Mouse (Mus musculus) brain, embryonic 14.5 days (tissue): ENCODE measurements around the gene Tulp2.

Source experiments
- CTCF ChIP-seq: fragments of 200-500 bp; IDR thresholded peaks from 2 replicates; pipeline ENCODE4 v1.5.1; 2012; ENCODE audit warnings: inconsistent platforms, mild to moderate bottlenecking, moderate library complexity, borderline replicate concordance; ENCODE audit not compliant: insufficient read depth, insufficient read length; ENCODE audit errors: extremely low read depth
- POLR2A ChIP-seq: fragments of 200-500 bp; IDR thresholded peaks from 2 replicates; pipeline ENCODE4 v1.6.1; 2012; ENCODE audit warnings: mild to moderate bottlenecking, inconsistent platforms, borderline replicate concordance; ENCODE audit not compliant: poor library complexity, insufficient read depth, insufficient read length, severe bottlenecking; ENCODE audit errors: extremely low read depth

- TF ChIP-seq POLR2A (no peak), CTCF (no peak)
Observed at GRCm38 (mm10) chr7:45522957-45523676, 41.4 kb downstream of the Tulp2 start.
